Mouse (Mus musculus) heart, embryonic 14.5 days (tissue): ENCODE results near the gene Myh9. TPM values are rescaled to one million over a fixed set of nuclear protein-coding genes. Genes with fewer than 3 reads are reported as not detected.

Experiments used
- ATAC-seq: fragments of 200-750 bp; cut with Nextera tagmentation; 2 replicates; pipeline ENCODE4 v1.8.0; 2017; ENCODE audit warnings: low read depth, moderate TSS enrichment; ENCODE audit not compliant: insufficient number of reproducible peaks, insufficient read depth, low FRiP score
- H3K27ac ChIP-seq, 2 experiments: fragments of 200-500 bp in 1 of 2; fragments of 300-500 bp in 1 of 2; sonication (generic) in 1 of 2; replicated peaks in 1 of 2; 2 replicates each; pipeline ENCODE4 v1.5.1; 2012 to 2014; ENCODE audit warnings: low read depth in 2 of 2, low read length in 2 of 2, control low read depth in 1 of 2, mild to moderate bottlenecking in 1 of 2, mixed read lengths in 1 of 2; ENCODE audit not compliant: control insufficient read depth in 1 of 2, insufficient read depth in 1 of 2
- H3K27me3 ChIP-seq: fragments of 300-500 bp; sonication (generic); 2 replicates; pipeline ENCODE4 v1.6.1; 2014; ENCODE audit warnings: mild to moderate bottlenecking, low read length, control low read depth; ENCODE audit not compliant: control insufficient read depth, insufficient read depth
- H3K36me3 ChIP-seq: fragments of 300-500 bp; sonication (generic); 2 replicates; pipeline ENCODE4 v1.6.1; 2014; ENCODE audit warnings: mild to moderate bottlenecking, control low read depth, low read length, mixed read lengths; ENCODE audit not compliant: control insufficient read depth, insufficient read depth
- H3K4me1 ChIP-seq, 2 experiments: fragments of 200-500 bp in 1 of 2; fragments of 300-500 bp in 1 of 2; sonication (generic) in 1 of 2; 2 replicates each; pipeline ENCODE4 v1.6.1; 2012 to 2014; ENCODE audit warnings: low read length in 2 of 2, control low read depth in 1 of 2, mixed read lengths in 1 of 2; ENCODE audit not compliant: control insufficient read depth in 2 of 2, insufficient read depth in 2 of 2
- H3K4me2 ChIP-seq: fragments of 300-500 bp; sonication (generic); 2 replicates; pipeline ENCODE4 v1.6.1; 2014; ENCODE audit warnings: mild to moderate bottlenecking, low read length
- H3K4me3 ChIP-seq, 2 experiments: fragments of 200-500 bp in 1 of 2; fragments of 300-500 bp in 1 of 2; sonication (generic) in 1 of 2; 2 replicates each; pipeline ENCODE4 v1.5.1; 2012 to 2014; ENCODE audit warnings: low read length in 2 of 2, mild to moderate bottlenecking in 2 of 2, control low read depth in 1 of 2, low read depth in 1 of 2, moderate library complexity in 1 of 2; ENCODE audit not compliant: control insufficient read depth in 1 of 2, insufficient read depth in 1 of 2
- H3K9ac ChIP-seq: fragments of 300-500 bp; sonication (generic); 2 replicates; pipeline ENCODE4 v1.6.1; 2014; ENCODE audit warnings: mild to moderate bottlenecking, low read length
- H3K9me3 ChIP-seq: fragments of 300-500 bp; sonication (generic); 2 replicates; pipeline ENCODE4 v1.6.1; 2016; ENCODE audit warnings: low read length, control low read depth; ENCODE audit not compliant: control insufficient read depth
- WGBS: fragments of 180-500 bp; shearing (Covaris S2); extraction: QIAGEN DNeasy Blood & Tissue Kit; methylation state at CpG from one replicate; pipeline ENCODE4 v1.1.7; 2014; 5-methylcytosine and 5-hydroxymethylcytosine counted together
- polyA plus RNA-seq: library from polyadenylated mRNA; unstranded; fragments of >200 nt; fragmentation: Nextera tagmentation; extraction: Ambion mirVana; gene quantifications from 2 replicates; pipeline ENCODE4 v1.2.1, GENCODE M21; 2014

Myh9 gene
- polyA plus RNA-seq, 1 experiment from 2014 or later = 31.0 TPM

DNA sequence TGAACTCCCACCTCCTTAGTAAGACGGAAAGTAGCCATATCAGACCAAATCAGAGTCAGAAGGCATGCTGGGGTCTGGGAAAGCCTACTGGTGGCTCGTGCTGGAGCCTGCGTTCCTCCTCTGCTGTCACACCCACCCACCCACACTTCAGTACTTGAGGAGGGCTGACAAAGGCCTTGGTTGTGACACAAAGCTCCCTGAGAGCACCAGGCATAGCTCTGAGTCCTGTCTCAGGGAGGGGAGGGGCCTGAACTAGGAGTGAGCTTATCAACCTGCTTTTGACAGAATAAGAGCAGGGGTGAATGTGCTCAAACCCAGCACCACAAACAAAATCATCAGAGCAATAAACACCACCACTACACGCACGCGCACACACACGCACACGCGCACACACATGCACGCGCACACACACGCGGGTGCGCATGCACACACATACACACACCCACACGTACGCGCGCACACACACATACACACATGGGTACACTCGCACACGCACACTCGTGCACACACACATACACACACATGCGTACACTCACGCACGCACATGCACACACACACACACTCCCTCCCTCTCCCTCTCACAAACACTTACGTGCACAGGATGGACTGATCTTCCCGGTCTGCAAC lies 45.5 kb downstream of the Myh9 start:
- H3K4me1 ChIP-seq = peaks cover 59 to 76% of the 10 kb centered on the region in 2 experiments
- peaks cover 77% of the 10 kb centered on the region for H3K36me3 ChIP-seq
- WGBS = 89% methylated on average over 26 of the region's 26 CpGs
- no peak overlapping the region for H3K4me3 ChIP-seq
- H3K4me2 ChIP-seq = no peak overlapping the region
- ATAC-seq = no peak
- H3K27me3 ChIP-seq = no peaks in the 10 kb centered on the region
- H3K9ac ChIP-seq = peak overlapping the region; percentile 65
- H3K27ac ChIP-seq = peak overlapping the region; percentile 15 to 96; a peak in 3 of 4 replicates
- H3K9me3 ChIP-seq = no peaks in the 10 kb centered on the region

DNA sequence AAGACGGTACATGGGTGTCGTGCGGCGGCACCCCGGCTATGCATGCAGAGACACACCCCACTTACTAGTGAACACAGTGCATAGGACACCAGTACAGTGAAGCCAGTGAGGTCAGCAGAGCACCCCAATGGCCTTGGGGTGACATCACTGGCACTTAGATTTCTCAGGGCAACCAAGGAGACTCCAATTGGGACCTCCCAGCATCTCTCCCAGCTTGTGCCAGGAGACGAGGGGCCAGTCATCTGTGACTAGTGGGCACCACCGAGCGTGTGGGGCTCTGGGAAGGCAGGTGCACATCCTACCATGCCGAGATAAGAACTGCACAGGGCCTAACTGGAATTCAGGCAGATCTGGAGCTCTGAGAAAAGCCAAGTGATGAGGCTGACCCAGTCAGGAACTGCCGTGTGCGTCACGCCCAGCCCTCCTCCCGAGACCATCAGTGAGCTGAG lies 47.0 kb downstream of the Myh9 start:
- H3K4me1 ChIP-seq = peaks cover 45 to 60% of the 10 kb centered on the region in 2 experiments
- H3K27me3 ChIP-seq = no peaks in the 10 kb centered on the region
- H3K9me3 ChIP-seq = no peaks in the 10 kb centered on the region
- H3K4me3 ChIP-seq = no peak overlapping the region
- H3K9ac ChIP-seq = no peak overlapping the region; the same call in 1 of the 2 replicates
- no peak overlapping the region for H3K4me2 ChIP-seq
- 61% methylated on average over 13 of the region's 13 CpGs for WGBS
- no peak for ATAC-seq
- peak overlapping the region in 1 of 2 experiments; percentile 96; a peak in 2 of 4 replicates for H3K27ac ChIP-seq
- peaks cover 78% of the 10 kb centered on the region for H3K36me3 ChIP-seq

DNA sequence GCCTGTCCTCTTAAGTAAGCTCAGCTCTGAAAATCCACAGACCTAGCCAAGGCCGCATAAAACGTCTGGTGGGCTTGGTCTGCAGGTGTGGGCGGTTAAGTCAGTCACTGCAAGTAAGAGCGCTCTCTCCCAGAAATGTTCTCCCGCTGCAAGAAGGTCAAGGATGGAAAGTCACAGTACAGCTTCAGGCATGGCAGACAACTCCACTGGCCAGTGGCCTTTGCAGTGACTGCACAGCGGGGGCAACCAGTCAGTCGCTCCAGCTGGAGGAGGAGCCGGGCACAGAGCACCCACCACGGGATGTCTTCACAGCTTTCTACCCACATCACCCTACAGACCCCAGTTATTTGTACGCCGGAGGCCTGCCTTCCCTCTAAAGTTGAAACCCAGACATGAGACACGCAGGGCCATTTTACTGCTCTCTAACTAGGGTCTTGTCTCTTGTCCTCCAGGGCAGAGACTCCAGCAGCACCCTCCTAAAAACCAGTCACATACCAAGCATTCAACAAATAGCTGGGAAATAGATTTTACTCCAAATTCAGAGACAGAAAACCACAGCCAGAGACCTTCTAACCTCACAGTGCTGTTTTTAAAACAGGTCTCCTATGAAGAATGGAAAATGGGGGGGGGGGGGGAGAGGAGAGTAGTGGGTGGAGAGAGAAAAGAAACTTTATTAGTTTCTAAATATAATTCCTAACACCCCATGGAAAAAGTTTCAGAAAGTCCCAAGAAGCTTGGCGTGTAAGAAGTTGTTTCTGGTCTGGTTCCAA lies 47.7 kb downstream of the Myh9 start:
- Histone ChIP-seq H3K27ac (peak overlapping the region in 1 of 2 experiments; percentile 96; a peak in 1 of 4 replicates), H3K36me3 (peaks cover 82% of the 10 kb centered on the region), H3K4me3 (no peak overlapping the region), H3K9ac (no peak overlapping the region; the same call in 1 of the 2 replicates), H3K9me3 (no peaks in the 10 kb centered on the region), H3K4me1 (peaks cover 39 to 54% of the 10 kb centered on the region in 2 experiments), H3K4me2 (no peak overlapping the region), H3K27me3 (no peaks in the 10 kb centered on the region)
- ATAC-seq = no peak
- WGBS = 77% methylated on average over 13 of the region's 13 CpGs

DNA sequence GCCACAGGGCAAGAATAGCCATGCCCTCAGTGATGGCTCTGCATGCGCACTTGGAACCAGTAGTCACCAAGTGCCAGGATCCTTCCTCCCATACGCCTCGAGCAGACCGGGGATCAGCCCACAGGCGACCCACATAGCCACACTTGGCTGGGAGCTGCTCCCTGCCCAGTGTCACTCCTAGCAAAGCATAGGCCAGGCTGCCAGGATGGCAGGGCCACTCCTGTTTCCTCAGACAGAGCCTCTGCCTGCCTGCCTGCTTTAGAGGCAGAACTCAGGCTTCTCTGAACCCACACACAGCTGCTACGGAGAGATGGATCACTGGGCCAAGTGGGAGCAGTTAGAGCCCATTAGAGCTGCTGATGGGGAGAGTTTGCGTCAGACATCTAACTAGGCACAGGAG lies 48.4 kb downstream of the Myh9 start:
- WGBS = 82% methylated on average over 7 of the region's 7 CpGs
- Histone ChIP-seq H3K4me2 (no peak overlapping the region), H3K4me3 (no peak overlapping the region), H3K9ac (peak overlapping the region; percentile 42; the same call in 1 of the 2 replicates), H3K36me3 (peaks cover 89% of the 10 kb centered on the region), H3K27me3 (no peaks in the 10 kb centered on the region), H3K4me1 (peaks cover 32 to 46% of the 10 kb centered on the region in 2 experiments), H3K27ac (no peak overlapping the region), H3K9me3 (no peaks in the 10 kb centered on the region)
- ATAC-seq = no peak

DNA sequence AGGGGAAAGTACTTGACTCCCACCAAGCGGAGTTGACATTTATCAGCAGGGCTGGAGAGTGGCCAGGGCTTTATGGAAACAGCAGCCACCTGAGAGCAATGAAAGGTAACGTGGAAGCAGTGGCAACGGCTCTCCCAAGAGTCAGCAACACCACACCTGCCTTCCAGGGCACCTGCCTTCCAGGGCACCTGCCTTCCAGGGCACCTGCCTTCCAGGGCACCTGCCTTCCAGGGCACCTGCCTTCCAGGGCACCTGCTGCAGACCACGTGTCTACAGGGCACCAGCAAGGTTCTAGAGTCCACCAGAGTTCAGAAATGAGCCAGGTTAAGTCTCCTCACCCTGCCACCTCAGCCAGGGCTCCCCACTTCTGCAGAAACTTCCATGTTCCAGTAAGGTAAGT lies 48.9 kb downstream of the Myh9 start:
- Histone ChIP-seq H3K27ac (no peak overlapping the region), H3K36me3 (peaks cover 94% of the 10 kb centered on the region), H3K9me3 (no peaks in the 10 kb centered on the region), H3K4me1 (peaks cover 27 to 42% of the 10 kb centered on the region in 2 experiments), H3K9ac (no peak overlapping the region), H3K4me3 (no peak overlapping the region), H3K4me2 (no peak overlapping the region), H3K27me3 (no peaks in the 10 kb centered on the region)
- no peak for ATAC-seq
- WGBS = 60% methylated on average over 4 of the region's 4 CpGs

DNA sequence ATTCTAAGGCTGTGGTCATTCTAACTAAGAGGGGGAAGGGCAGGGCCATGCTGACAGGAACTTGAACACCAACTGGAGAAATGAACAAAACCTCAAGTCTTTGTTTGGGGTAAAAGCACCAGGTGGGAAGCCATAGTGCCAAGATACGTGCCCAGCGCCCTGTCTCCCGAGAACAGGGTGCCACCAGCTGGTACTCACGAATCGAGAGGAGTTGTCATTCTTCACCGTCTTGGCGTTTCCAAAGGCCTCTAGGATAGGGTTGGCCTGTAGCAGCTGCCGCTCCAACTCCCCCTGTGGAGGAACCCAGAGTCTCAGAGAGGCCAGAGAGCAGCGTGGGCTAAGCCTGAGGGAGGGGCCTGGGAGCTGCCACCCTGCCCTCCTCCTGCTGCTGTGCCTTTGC lies 49.9 kb downstream of the Myh9 start:
- no peak for ATAC-seq
- no peaks in the 10 kb centered on the region for H3K27me3 ChIP-seq
- no peaks in the 10 kb centered on the region for H3K9me3 ChIP-seq
- H3K9ac ChIP-seq = no peak overlapping the region
- no peak overlapping the region for H3K4me2 ChIP-seq
- 84% methylated on average over 9 of the region's 9 CpGs for WGBS
- no peak overlapping the region for H3K27ac ChIP-seq
- H3K4me1 ChIP-seq = peaks cover 17 to 32% of the 10 kb centered on the region in 2 experiments; a peak in 3 of 4 replicates
- no peak overlapping the region for H3K4me3 ChIP-seq
- peaks cover 97% of the 10 kb centered on the region for H3K36me3 ChIP-seq

DNA sequence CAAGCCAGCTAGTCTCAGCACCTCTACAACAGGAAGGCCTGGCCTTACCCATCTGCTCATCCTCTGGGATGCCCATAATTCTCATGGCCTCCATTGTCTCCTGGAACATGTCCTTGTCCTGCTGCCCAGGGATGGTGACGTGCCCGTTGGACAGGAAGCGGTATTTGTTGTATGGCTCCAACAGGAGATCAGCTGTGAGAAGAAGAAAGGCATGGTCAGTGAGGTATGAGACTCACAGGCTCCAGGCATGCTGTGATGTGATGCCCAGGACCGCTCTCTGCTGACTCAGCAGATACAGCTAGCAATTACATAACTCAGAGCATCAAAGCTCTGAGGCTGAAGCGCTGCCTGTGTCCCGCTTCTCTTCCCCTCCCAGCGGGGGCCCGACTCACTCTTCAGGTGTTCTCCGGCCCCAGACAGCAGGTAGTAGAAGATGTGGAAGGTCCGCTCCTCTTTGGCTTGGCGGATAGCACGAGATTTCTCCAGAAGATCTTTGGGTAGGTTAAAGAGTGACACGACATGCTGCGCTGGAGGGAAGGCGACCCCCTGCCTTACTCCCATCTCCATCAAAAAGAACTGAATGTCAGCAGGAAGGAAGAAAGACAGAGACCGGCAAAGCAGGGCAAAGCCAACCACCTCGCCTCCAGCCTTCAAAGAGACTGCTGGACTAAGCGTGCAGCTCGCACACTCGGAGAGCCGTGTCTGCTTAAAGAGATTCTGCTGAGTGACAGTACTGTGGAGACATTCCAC lies 51.1 kb downstream of the Myh9 start:
- H3K9me3 ChIP-seq = no peaks in the 10 kb centered on the region
- no peak overlapping the region for H3K9ac ChIP-seq
- H3K27ac ChIP-seq = no peak overlapping the region
- H3K4me3 ChIP-seq = no peak overlapping the region
- ATAC-seq = no peak
- H3K36me3 ChIP-seq = peaks cover 97% of the 10 kb centered on the region
- 81% methylated on average over 21 of the region's 21 CpGs for WGBS
- peaks cover 9 to 21% of the 10 kb centered on the region in 2 experiments; a peak in 3 of 4 replicates for H3K4me1 ChIP-seq
- H3K4me2 ChIP-seq = no peak overlapping the region
- H3K27me3 ChIP-seq = no peaks in the 10 kb centered on the region
